Mouse (Mus musculus) layer of hippocampus, adult 8-10 months (tissue): ENCODE data around the gene Setx. TPM values are rescaled to one million over a fixed set of nuclear protein-coding genes. Genes with fewer than 3 reads are reported as not detected.
"Not testable (repeated sequence)": the region's sequence is repeated elsewhere in the genome, so short reads cannot be mapped to it uniquely, and the experiment has no call there.

Experiments used
- DNase-seq, 2 experiments: peaks; one replicate each; pipeline ENCODE4 v3.0.0; 2022; ENCODE audit warnings: low spot score in 2 of 2
- total RNA-seq, 4 experiments: library from RNA; stranded (reverse); gene quantifications; 2 replicates each; pipeline ENCODE4 v1.2.4; 2022

The Setx gene
- total RNA-seq, result 10 to 100 TPM; 41.0 to 44.6 (median 42.9) TPM

GRCm38 (mm10) chr2:29123907-29124569 lies at the start of gene Setx:
TSS of gene Setx (plus strand) at chr2:29124181.
- DNase-seq, result no peak

- DNase-seq, result no peak
Observed at GRCm38 (mm10) chr2:29074676-29075075, 49.3 kb upstream of the Setx start.

- no peak for DNase-seq
Observed at GRCm38 (mm10) chr2:29075331-29076070, 48.5 kb upstream of the Setx start.

- no peak for DNase-seq
Observed at GRCm38 (mm10) chr2:29076226-29076625, 47.8 kb upstream of the Setx start.

- no peak for DNase-seq
Observed at GRCm38 (mm10) chr2:29081965-29082364, 42.0 kb upstream of the Setx start.

- DNase-seq, result no peak
Observed at GRCm38 (mm10) chr2:29086026-29086425, 38.0 kb upstream of the Setx start.

- not testable (repeated sequence) for DNase-seq
Observed at GRCm38 (mm10) chr2:29089276-29089675, 34.7 kb upstream of the Setx start.

GRCm38 (mm10) chr2:29095674-29096073 lies 28.3 kb upstream of the Setx start:
- DNase-seq, result no peak

- DNase-seq, result no peak
Observed at GRCm38 (mm10) chr2:29096751-29097150, 27.2 kb upstream of the Setx start.

- no peak for DNase-seq
Observed at GRCm38 (mm10) chr2:29097465-29097864, 26.5 kb upstream of the Setx start.

GRCm38 (mm10) chr2:29097955-29098354 lies 26.0 kb upstream of the Setx start:
- not testable (repeated sequence) for DNase-seq

- no peak for DNase-seq
Observed at GRCm38 (mm10) chr2:29098786-29099185, 25.2 kb upstream of the Setx start.

- no peak for DNase-seq
Observed at GRCm38 (mm10) chr2:29099646-29100045, 24.3 kb upstream of the Setx start.

- no peak for DNase-seq
Observed at GRCm38 (mm10) chr2:29100822-29101534, 23.0 kb upstream of the Setx start.

- not testable (repeated sequence) for DNase-seq
Observed at GRCm38 (mm10) chr2:29102416-29103377, 21.3 kb upstream of the Setx start.

GRCm38 (mm10) chr2:29120969-29121368 lies 3.0 kb upstream of the Setx start:
- DNase-seq, result no peak

GRCm38 (mm10) chr2:29122446-29122845 lies 1.5 kb upstream of the Setx start:
- no peak for DNase-seq

- DNase-seq, result no peak
Observed at GRCm38 (mm10) chr2:29124571-29124935, 572 bp downstream of the Setx start.

- peak; percentile 96 to 98 for DNase-seq
Observed at GRCm38 (mm10) chr2:29124936-29125701, 1.1 kb downstream of the Setx start.

- no peak for DNase-seq
Observed at GRCm38 (mm10) chr2:29130118-29130899, 6.3 kb downstream of the Setx start.
